Mouse (Mus musculus): Measurements from ENCODE around the gene Stxbp1.

Gene Stxbp1

DNA sequence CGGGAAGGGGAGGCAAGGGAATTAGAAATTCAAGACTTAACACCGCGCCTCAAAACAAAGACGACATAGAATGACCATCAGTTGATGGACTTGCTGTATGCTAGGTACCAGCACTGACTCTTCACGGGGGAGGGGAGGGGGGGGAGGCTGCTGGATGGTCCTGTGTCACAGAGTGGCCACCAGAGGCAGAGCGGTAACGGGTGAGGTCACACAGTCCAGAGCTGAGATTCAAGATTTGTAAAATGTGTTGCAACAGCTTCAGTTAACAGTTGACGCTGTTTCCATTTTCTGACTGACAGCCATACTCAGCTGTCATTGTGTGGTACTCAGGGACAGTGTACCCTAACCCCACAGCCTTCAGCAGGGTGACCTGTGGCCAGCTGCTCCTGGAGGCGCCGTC, 94.9 kb downstream of the Stxbp1 start:
- no peak for DNase-seq (ENCODE audit: low spot score)

DNA sequence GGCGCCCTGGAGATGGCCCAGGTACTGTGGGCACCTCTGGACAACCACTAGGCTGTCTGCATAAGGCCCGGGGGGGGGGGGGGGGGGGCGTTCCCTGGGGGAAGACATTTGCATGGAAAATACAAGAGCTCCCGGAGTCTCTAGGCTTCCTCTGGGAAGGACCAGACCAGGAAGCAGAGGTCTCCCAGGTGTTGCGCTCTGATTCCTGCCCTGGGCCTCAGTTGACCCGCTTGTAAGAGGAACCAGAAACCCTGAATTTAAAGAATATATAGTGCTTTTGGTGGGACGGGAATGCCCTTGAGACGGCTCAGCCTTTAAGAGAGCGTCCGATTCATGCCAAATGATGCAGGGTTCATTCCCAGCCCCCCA, 95.4 kb downstream of the Stxbp1 start:
- DNase-seq (ENCODE audit: low spot score), result no peak

DNA sequence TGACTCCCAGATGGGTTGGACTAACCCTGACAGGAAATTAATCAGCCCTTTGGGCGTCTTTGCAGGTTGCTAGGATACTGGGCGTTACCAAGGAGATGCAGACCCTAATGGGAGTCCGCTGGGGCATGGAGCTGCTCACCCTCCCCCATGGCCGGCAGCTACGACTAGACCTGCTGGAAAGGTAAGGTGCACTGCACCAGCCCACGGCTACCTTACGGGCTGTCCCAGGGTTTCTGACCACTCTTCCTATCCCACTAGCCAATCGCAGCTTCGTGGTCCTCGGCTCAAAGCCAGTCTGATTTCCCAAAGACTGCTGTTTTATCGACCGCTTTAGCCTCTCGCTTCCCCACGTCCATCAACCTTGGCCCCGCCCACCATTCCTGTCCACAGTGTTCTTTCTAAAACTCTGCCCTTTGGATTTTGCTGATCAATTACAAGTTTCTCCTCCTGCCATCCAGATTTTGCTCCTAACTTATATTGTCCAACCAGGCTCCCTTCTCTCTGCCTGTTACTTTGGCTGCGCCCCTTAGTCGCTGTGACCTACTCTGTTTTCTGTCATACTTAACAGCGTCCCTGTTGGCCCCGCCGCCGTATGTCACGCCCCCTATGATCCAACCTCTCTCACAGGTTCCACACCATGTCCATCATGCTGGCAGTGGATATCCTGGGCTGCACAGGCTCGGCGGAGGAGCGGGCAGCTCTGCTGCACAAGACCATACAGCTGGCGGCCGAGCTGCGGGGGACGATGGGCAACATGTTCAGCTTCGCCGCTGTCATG, 96.0 kb downstream of the Stxbp1 start:
- peak; percentile 79 for DNase-seq (ENCODE audit: low spot score)

DNA sequence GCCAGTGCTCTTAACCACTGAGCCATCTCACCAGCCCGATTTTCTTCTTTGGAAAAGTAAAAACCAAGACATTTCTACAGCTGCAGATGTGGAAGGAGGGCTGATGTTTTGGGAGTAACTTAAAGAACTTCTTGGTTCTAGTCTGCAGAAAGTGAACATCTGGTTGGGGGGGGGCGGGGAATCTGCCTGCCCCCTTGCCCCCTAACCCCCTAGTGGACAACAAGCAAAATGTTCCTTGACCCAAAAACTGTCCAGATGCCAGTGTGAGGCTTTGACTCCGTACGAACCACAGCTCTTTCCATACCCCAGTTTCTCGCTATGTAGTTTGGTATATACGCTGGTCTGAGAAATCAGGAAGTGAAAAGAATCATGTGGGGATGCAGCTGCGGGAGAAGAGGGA, 96.8 kb downstream of the Stxbp1 start:
- no peak for DNase-seq (ENCODE audit: low spot score)

DNA sequence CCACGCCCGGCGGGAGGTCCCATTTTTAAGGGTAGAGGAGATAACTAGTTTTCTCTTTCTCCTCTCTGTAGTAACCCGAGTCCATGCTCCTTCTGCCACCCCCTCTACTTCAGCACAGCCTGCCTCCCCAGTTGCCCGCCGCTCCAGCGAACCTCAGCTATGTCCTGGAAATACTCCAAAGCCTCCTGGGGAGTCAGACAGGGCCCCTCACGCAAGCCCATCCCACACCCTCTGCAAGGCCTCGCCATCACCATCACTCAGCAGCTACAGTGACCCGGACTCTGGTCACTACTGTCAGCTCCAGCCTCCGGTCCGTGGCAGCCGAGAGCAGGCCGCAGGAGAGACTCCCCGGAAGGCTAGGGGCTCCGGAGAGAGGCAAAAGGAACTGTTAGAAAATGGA, 98.0 kb downstream of the Stxbp1 start:
- no peak for DNase-seq (ENCODE audit: low spot score)

DNA sequence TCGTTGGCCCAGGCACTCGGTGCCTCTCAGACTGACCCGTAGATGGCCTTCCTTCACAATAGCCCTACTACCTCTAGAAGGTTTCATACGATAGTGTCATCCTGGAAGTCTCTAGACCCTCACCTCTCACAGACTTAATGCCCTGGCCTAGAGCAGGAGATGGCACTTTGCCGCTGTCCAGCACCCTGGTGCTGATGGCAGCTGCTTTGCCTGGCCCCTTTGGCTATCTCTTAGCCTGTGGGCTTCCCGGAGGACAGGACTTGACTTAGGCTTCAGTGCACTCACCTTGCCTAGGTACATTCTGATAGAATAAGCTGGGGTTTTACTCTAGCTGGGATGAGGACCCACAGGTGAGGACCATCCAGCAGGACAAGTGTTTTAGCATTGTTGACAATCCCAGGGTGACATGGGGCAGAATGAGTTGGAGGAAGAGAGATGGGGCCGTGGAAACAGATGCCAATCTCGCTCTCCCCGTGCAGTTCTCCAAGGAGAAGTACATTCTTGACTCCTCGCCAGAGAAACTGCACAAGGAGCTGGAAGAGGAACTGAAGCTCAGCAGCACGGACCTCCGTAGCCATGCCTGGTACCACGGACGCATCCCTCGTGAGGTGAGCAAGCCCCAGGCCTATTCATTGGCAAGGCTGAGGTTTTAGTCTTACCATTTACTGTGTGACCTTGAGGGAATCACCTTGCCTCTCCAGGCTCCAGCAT, 102.6 kb downstream of the Stxbp1 start:
- no peak for DNase-seq (ENCODE audit: low spot score)

DNA sequence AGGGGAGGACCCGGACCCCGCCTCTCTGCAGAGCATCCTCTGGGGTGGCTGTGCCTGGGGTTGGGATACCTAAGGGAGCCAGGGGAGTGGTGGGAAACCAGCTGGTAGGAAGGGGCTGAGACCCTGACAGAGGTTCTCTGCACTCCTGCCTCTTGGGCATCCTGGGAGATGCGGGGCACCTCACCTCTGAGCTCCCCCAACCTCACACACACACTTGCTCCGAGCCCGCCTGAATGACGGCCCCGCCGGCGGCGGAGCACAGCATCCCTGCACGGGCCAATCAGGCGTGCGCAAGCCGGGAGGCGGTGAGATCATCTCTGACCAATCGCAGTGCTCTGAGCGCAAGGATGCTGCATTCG, 104.9 kb downstream of the Stxbp1 start:
- no peak for DNase-seq (ENCODE audit: low spot score)

DNA sequence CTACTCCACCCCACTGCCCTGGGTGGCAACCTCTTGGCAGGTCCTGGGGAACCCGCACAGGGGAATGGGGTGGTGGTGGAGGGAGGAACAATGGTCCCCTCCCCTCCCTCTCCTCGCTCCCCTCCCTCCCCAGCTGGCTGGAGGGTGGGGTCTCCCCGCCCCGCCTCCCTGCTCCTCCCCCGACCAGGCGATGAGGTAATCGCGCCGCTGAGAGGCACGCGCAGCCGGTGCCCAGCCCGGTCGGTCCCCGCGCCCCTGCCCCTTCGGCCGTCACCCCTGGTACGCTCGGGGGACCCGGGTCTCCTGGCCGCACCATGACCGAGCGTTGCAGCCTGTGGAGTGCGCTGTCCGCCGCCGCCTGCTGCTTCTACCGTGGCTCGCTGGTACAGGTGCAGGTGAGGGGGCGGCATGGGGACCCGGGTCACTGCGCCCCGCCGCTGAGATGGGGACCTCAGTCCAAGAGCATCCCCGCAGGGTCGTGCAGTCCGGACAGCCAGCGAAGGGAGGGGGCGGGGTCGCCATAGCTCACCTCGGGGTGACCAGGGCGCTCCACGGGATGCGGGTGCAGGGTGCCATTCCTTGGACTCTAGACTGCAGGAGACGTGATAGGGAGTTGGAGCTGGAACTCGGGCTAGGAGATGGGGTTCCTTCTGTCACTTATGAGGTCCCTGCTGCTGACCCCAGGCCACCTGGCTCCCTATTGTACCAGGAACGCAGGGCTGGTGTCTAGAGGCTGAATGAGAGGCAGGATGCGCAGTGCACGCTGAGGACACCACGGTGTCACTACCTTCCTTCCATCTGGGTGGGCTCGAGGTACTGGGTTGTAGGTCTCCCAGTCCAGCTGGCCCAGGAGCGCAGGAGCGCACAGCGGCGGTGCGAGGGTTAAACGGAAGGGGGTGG, 105.5 kb downstream of the Stxbp1 start:
- peak; percentile 57 for DNase-seq (ENCODE audit: low spot score)

DNA sequence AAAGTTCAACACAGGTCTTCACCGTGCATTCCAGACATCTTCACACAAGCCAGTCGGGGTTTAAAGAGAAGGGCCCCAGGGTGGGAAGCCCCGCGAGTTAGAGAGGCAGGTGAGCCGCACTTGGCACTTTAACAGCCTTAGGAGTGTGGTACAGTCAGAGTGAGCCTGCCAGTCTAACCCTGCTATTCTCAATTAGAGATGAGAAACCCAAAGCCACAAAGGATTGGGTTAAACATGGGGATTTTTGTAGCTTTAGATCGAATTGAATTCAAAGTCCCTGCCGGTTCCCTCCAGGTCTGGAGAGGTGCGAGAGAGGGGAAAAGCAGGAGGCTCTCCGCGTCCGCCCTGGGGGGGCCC, 106.2 kb downstream of the Stxbp1 start, which contains the start of gene 6330409D20Rik:
Gene 6330409D20Rik, minus strand, starts transcription at position 101 of the 357 bp plus-strand sequence.
- no peak for DNase-seq (ENCODE audit: low spot score)

DNA sequence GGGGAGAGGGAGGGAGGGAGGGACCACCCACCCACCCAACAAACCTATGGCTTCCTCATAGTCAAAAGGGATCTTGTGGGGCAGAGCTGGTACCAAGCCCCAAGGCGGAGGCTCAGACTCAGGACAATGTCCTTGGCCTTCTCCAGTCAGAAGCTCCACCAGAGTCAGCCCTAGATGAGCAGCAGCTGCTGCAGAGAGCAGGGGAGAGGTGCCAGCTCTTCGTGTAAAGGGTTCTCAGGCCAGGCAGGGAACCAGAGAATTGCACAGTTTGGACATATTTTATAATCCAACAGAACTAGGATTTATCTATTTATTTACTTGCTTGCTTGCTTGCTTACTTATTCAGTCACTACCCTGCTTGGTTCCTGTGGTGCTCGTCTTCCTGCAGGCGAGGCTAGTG, 107.7 kb downstream of the Stxbp1 start:
- no peak for DNase-seq (ENCODE audit: low spot score)

Data from lung, postnatal 25 days (tissue).